Mouse (Mus musculus) retina, embryonic 14.5 days (tissue): ENCODE measurements around the gene Cela3a.
"Not testable (repeated sequence)": the region's sequence is repeated elsewhere in the genome, so short reads cannot be mapped to it uniquely, and the experiment has no call there.

ENCODE experiments used
- DNase-seq: peaks from one replicate; pipeline ENCODE4 v3.0.0-alpha.2; 2015; ENCODE audit warnings: low spot score

The Cela3a gene

GRCm38 (mm10) chr4:137414936-137415335 lies 5.3 kb upstream of the Cela3a start:
- DNase-seq = no peak

GRCm38 (mm10) chr4:137412185-137412709 lies 2.7 kb upstream of the Cela3a start:
- not testable (repeated sequence) for DNase-seq

GRCm38 (mm10) chr4:137405571-137405970 lies 4.0 kb downstream of the Cela3a start:
- no peak for DNase-seq

- DNase-seq = peak; percentile 53
Measured at GRCm38 (mm10) chr4:137396641-137397525, 12.7 kb downstream of the Cela3a start.

GRCm38 (mm10) chr4:137393378-137394135 lies 16.0 kb downstream of the Cela3a start:
- no peak for DNase-seq

GRCm38 (mm10) chr4:137392874-137393273 lies 16.7 kb downstream of the Cela3a start:
- DNase-seq = no peak

- no peak for DNase-seq
Measured at GRCm38 (mm10) chr4:137391287-137391686, 18.3 kb downstream of the Cela3a start.

- DNase-seq = no peak
Measured at GRCm38 (mm10) chr4:137390196-137390595, 19.4 kb downstream of the Cela3a start.

- DNase-seq = no peak
Measured at GRCm38 (mm10) chr4:137388983-137389382, 20.6 kb downstream of the Cela3a start.

- peak; percentile 95 for DNase-seq
Measured at GRCm38 (mm10) chr4:137388059-137388794, 21.4 kb downstream of the Cela3a start.

- no peak for DNase-seq
Measured at GRCm38 (mm10) chr4:137387482-137388058, 22.0 kb downstream of the Cela3a start.

- DNase-seq = no peak
Measured at GRCm38 (mm10) chr4:137380702-137381605, 28.6 kb downstream of the Cela3a start.

- DNase-seq = no peak
Measured at GRCm38 (mm10) chr4:137379713-137380255, 29.8 kb downstream of the Cela3a start.

GRCm38 (mm10) chr4:137379085-137379484 lies 30.5 kb downstream of the Cela3a start:
- DNase-seq = no peak

- DNase-seq = no peak
Measured at GRCm38 (mm10) chr4:137377526-137378304, 31.9 kb downstream of the Cela3a start.

GRCm38 (mm10) chr4:137376778-137377177 lies 32.8 kb downstream of the Cela3a start:
- no peak for DNase-seq

GRCm38 (mm10) chr4:137375314-137376278 lies 34.0 kb downstream of the Cela3a start:
- DNase-seq = no peak

GRCm38 (mm10) chr4:137373711-137374110 lies 35.9 kb downstream of the Cela3a start:
- no peak for DNase-seq
